Mouse (Mus musculus) heart, adult 2 months (tissue): ENCODE data around the gene Acnat1.

Experiments used
- CTCF ChIP-seq: fragments of 200-600 bp; IDR thresholded peaks from 2 replicates; pipeline ENCODE4 v1.8.1; 2022; ENCODE audit warnings: antibody characterized with exemption, mild to moderate bottlenecking, moderate library complexity
- POLR2A ChIP-seq: fragments of 200-500 bp; IDR thresholded peaks from 2 replicates; pipeline ENCODE4 v1.6.1; 2011; ENCODE audit warnings: mild to moderate bottlenecking, low read depth, low read length, control low read depth; ENCODE audit not compliant: insufficient read depth

DNA sequence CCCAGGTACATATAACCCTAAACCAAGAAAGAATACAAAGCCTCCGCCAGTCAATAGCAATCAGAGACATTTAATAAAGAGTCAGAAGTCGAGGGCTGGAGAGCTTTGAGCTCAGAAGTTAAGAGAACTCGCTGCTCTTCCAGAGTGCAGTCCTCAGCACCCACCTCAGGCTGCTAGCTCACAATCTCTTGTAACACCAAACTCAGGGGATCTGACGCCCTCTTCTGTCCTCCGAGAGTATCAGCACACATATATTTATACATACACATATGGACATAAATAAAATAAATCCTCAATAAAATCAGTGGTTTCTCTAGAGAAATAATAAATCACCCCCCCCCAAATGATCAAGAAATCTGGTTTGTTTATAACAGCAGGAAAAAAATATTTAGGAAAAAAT, 45.8 kb upstream of the Acnat1 start:
- no peak for TF ChIP-seq CTCF
- TF ChIP-seq POLR2A = no peak
